Mouse (Mus musculus) spleen, adult 10 weeks (tissue): Measurements from ENCODE around the gene Krtap4-6. TPM values are rescaled to one million over a fixed set of nuclear protein-coding genes. Genes with fewer than 3 reads are reported as not detected.

Experiments
- polyA plus RNA-seq: library from polyadenylated mRNA; stranded (reverse); fragments of 350-450 nt; fragmentation: Illumina TruSeq; extraction: RNeasy Lipid Tissue Mini Kit (QIAGEN cat#74804); gene quantifications from one replicate; pipeline ENCODE4 v1.2.3, GENCODE M21; 2015; ENCODE audit warnings: low replicate concordance; ENCODE audit not compliant: insufficient read depth

The Krtap4-6 gene
- not detected for polyA plus RNA-seq

DNA sequence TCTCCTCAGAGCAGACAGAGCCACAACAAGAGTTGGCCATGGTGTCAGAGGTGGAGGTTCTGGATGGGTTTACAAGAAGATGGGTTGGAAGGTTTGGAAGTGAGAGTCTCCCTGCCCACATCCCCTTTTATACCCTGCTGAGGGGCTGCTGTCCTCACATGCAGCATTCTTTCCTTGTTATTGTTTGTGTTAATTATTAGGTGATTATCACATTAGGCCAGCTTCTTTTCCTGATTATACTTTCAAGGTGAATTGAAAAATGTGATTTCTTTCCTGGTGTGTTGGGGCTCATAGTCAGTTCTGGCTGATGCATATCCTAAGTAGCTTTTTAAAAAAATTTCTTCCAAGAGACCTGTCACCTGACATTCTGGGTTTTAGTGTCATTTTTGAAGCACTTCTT is at the start of gene Krtap4-6:
Gene Krtap4-6, minus strand, starts transcription at position 101 of the 400 bp plus-strand sequence.

DNA sequence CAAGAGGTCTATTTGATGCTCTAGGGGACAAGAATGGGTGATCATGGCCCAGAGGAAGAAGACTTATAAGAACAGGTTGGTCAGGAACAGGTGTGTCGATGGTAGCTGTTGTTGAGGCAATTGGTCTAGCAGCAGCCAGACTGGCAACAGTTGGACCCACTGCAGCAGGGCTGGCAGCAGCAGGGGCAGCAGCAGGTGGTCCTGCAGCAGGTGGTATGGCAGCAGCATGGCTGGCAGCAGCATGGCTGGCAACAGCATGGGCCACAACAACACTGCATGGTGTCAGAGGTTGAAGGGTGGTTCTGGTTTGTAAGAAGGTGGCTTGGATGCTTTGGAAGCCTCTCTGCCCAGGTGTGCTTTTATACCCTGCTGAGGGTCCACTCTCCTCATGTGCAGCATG is 24.7 kb upstream of the Krtap4-6 start, which contains the start of gene Gm14190:
Gene Gm14190, minus strand, starts transcription at position 278 of the 400 bp plus-strand sequence.

DNA sequence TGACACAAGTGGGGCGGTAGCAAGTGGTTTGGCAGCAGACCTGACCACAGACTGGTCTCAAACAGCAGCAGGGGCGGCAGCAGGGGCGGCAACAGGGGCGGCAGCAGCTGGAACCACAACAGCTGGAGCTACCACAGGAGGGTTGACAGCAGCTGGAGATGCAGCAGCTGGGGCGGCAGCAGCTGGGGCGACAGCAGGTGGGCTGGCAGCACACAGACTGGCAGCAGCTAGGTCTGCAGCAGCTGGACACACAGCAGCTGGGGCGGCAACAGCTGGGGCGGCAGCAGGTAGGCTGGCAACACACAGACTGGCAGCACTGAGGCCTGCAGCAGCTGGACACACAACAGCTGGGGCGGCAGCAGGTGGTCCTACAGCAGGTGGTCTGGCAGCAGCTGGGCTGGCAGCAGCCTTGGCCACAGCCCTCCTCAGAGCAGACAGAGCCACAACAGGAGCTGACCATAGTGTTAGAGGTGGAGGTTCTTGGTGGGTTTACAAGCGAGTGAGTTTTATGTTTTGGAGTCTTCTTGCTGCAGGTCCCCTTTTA is 7.2 kb downstream of the Krtap4-6 start, which contains the start of gene Gm11563:
Gene Gm11563, minus strand, starts transcription at position 494 of the 544 bp plus-strand sequence.

DNA sequence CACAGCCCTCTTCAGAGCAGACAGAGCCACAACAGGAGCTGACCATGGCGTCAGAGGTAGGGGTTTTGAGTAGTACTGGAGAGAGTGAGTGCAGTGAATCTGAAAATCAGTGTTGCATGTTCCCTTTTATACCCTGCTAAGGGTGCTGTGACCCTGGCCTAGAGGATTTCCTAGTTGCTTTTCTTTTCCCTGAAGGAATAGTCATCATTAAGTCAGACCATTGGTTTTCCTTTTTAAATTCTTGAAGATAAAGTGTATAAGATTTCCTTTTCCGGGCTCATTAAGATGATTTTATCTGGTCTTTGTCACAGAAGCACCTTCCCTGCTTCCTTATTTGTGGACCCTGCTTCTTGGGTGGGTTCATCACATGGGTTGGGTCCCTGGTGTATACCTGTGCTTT is 15.6 kb downstream of the Krtap4-6 start, which contains the start of gene Gm11555:
Gene Gm11555, minus strand, starts transcription at position 101 of the 400 bp plus-strand sequence.

DNA sequence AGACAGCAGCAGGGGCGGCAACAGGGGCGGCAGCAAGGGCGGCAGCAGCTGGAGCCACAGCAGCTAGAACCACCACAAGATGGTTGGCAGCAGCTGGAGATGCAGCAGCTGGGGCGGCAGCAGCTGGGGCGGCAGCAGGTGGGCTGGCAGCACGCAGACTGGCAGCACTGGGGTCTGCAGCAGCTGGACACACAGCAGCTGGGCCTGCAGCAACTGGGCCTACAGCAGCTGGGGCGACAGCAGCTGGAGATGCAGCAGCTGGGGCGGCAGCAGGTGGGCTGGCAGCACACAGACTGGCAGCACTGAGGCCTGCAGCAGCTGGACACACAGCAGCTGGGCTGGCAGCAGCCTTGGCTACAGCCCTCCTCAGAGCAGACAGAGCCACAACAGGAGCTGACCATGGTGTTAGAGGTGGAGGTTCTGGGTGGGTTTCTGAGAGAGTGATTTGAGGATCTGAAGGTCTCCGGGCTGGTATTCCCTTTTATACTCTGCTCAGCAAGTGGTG is 22.1 kb downstream of the Krtap4-6 start, which contains the start of gene Krtap4-7:
Gene Krtap4-7, minus strand, starts transcription at position 455 of the 505 bp plus-strand sequence.

DNA sequence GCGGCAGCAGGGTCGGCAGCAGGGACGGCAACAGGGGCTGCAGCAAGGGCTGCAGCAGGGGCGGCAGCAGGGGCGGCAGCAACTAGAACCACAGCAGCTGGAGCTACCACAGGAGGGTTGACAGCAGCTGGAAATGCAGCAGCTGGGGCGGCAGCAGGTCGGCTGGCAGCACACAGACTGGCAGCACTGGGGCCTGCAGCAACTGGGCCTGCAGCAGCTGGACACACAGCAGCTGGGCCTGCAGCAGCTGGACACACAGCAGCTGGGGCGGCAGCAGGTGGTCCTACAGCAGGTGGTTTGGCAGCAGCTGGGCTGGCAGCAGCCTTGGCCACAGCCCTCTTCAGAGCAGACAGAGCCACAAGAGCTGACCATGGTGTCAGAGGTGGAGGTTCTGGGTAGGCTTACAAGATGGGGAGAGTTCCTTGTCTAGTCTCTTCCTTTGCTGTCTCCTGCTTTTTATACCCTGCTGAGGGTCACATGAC is 31.1 kb downstream of the Krtap4-6 start, which contains the start of gene Krtap4-2:
Gene Krtap4-2, minus strand, starts transcription at position 432 of the 482 bp plus-strand sequence.

DNA sequence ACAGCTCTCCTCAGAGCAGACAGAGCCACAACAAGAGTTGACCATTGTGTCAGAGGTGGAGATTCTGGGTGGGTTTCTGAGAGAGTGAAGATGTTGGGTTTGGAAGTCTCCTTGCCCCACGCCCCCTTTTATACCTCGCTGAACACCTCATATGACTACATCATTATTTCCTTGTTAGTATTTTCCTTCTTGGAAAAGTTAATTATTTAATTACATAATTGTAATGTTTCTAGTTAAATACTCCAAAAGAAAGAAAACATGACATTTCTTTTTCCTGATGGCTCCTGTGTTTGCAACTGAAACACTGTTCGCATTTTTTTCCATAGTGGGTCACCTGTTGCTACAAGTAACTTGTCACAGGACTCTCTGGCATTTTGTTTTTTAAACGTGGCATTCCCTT is 37.6 kb downstream of the Krtap4-6 start, which contains the start of gene Krtap4-1:
Gene Krtap4-1, minus strand, starts transcription at position 101 of the 400 bp plus-strand sequence.

DNA sequence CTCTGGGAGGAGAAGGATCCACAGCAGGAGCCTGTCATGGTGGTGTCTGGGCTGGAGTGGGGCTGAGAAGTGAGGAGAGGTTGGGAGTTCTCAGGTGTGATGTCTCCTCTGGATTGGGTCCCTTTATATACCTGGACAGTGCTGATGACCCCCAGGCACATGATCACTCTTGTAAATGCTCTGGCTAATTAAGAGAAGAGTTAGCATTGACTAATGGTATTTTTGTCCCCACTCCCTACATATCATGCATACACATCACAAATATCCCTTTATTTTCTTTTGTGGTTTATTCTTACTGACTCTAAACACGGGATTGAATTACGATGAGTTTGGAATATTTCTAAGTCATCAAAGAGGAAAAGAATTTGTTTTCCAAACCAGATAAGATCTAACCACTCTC is 45.4 kb downstream of the Krtap4-6 start, which contains the start of gene Gm11562:
Gene Gm11562, minus strand, starts transcription at position 101 of the 400 bp plus-strand sequence.

Other genes starting within 250 kb of the Krtap4-6 start
- gene Krt12, start 243.7 kb downstream of the Krtap4-6 start, polyA plus RNA-seq = not detected
- gene Krt20, start 227.8 kb downstream of the Krtap4-6 start, polyA plus RNA-seq = 1.9 TPM
- gene Krt23, start 172.8 kb downstream of the Krtap4-6 start, polyA plus RNA-seq = not detected
- gene Krt39, start 144.6 kb downstream of the Krtap4-6 start, polyA plus RNA-seq = not detected
- not detected for gene Krt40, start 122.8 kb downstream of the Krtap4-6 start, polyA plus RNA-seq
- gene Krtap3-3, start 115.1 kb downstream of the Krtap4-6 start, polyA plus RNA-seq = not detected
- not detected for gene Krtap3-2, start 109.1 kb downstream of the Krtap4-6 start, polyA plus RNA-seq
- gene Gm11939, start 106.5 kb downstream of the Krtap4-6 start, polyA plus RNA-seq = not detected
- not detected for gene Krtap3-1, start 99.3 kb downstream of the Krtap4-6 start, polyA plus RNA-seq
- not detected for gene Krtap1-5, start 84.9 kb downstream of the Krtap4-6 start, polyA plus RNA-seq
- gene Krtap1-4, start 82.3 kb downstream of the Krtap4-6 start, polyA plus RNA-seq = not detected
- not detected for gene Krtap1-3, start 74.6 kb downstream of the Krtap4-6 start, polyA plus RNA-seq
- gene Krtap9-3, start 67.9 kb downstream of the Krtap4-6 start, polyA plus RNA-seq = not detected
- not detected for gene Gm11938, start 62.7 kb downstream of the Krtap4-6 start, polyA plus RNA-seq
- not detected for gene Gm11937, start 55.8 kb downstream of the Krtap4-6 start, polyA plus RNA-seq
- not detected for gene Krtap2-4, start 51.1 kb downstream of the Krtap4-6 start, polyA plus RNA-seq
- gene Gm11562, start 45.5 kb downstream of the Krtap4-6 start, polyA plus RNA-seq = not detected
- not detected for gene Krtap4-1, start 37.7 kb downstream of the Krtap4-6 start, polyA plus RNA-seq
- gene Krtap4-2, start 30.9 kb downstream of the Krtap4-6 start, polyA plus RNA-seq = not detected
- not detected for gene Krtap4-7, start 21.9 kb downstream of the Krtap4-6 start, polyA plus RNA-seq
- gene Gm11555, start 15.7 kb downstream of the Krtap4-6 start, polyA plus RNA-seq = not detected
- gene Gm11563, start 7.0 kb downstream of the Krtap4-6 start, polyA plus RNA-seq = not detected
- not detected for gene Gm14190, start 24.8 kb upstream of the Krtap4-6 start, polyA plus RNA-seq
- gene Gm14180, start 68.3 kb upstream of the Krtap4-6 start, polyA plus RNA-seq = not detected
- gene Gm11595, start 107.0 kb upstream of the Krtap4-6 start, polyA plus RNA-seq = not detected
- gene Krtap4-8, start 114.7 kb upstream of the Krtap4-6 start, polyA plus RNA-seq = not detected
- gene Krtap4-9, start 119.2 kb upstream of the Krtap4-6 start, polyA plus RNA-seq = not detected
- not detected for gene Gm11596, start 127.5 kb upstream of the Krtap4-6 start, polyA plus RNA-seq
- gene Gm11569, start 133.0 kb upstream of the Krtap4-6 start, polyA plus RNA-seq = not detected
- not detected for gene Gm11554, start 138.5 kb upstream of the Krtap4-6 start, polyA plus RNA-seq
- not detected for gene Krtap4-13, start 143.9 kb upstream of the Krtap4-6 start, polyA plus RNA-seq
- not detected for gene Gm11564, start 149.7 kb upstream of the Krtap4-6 start, polyA plus RNA-seq
- not detected for gene 2300003K06Rik, start 172.1 kb upstream of the Krtap4-6 start, polyA plus RNA-seq
- gene Krtap4-16, start 185.6 kb upstream of the Krtap4-6 start, polyA plus RNA-seq = not detected
- gene Gm11568, start 192.0 kb upstream of the Krtap4-6 start, polyA plus RNA-seq = not detected
- gene Gm11559, start 198.5 kb upstream of the Krtap4-6 start, polyA plus RNA-seq = not detected
- gene Krtap9-1, start 207.4 kb upstream of the Krtap4-6 start, polyA plus RNA-seq = not detected
- gene Gm11567, start 213.2 kb upstream of the Krtap4-6 start, polyA plus RNA-seq = not detected
- gene Krtap31-1, start 242.0 kb upstream of the Krtap4-6 start, polyA plus RNA-seq = not detected
- gene Gm11565, start 248.8 kb upstream of the Krtap4-6 start, polyA plus RNA-seq = not detected